Mouse (Mus musculus): ENCODE data around the gene Mipol1. TPM values are rescaled to one million over a fixed set of nuclear protein-coding genes. Genes with fewer than 3 reads are reported as not detected.

Mipol1 gene
- polyA plus RNA-seq (2014; fragmentation: Illumina TruSeq; extraction: RNeasy Lipid Tissue Mini Kit (QIAGEN cat#74804); ENCODE audit: low read depth, low replicate concordance): 16.0 TPM

GRCm38 (mm10) chr12:57230192-57230706, at the start of gene Mipol1, which contains the start of gene Prps1l3:
Gene Mipol1 (plus strand): TSS chr12:57230427.
Gene Prps1l3 (plus strand): TSS chr12:57230412.

GRCm38 (mm10) chr12:57197363-57198026, 32.7 kb upstream of the Mipol1 start, which contains the start of gene Slc25a21:
Gene Slc25a21 (minus strand): TSS chr12:57197472.

Other genes starting within 250 kb of the Mipol1 start
- 35.2 TPM for gene Slc25a21, start 33.0 kb upstream of the Mipol1 start, polyA plus RNA-seq (2014; fragmentation: Illumina TruSeq; extraction: RNeasy Lipid Tissue Mini Kit (QIAGEN cat#74804); ENCODE audit: low read depth, low replicate concordance)
- 74.5 TPM for gene Prps1l3, start within 50 bp of the Mipol1 start, polyA plus RNA-seq (2014; fragmentation: Illumina TruSeq; extraction: RNeasy Lipid Tissue Mini Kit (QIAGEN cat#74804); ENCODE audit: low read depth, low replicate concordance)